Mouse (Mus musculus): Measurements from ENCODE around the gene Cnst. TPM values are rescaled to one million over a fixed set of nuclear protein-coding genes. Genes with fewer than 3 reads are reported as not detected.

Cnst gene
- polyA plus RNA-seq, 1 experiment from 2014 or later = 6.3 TPM

DNA sequence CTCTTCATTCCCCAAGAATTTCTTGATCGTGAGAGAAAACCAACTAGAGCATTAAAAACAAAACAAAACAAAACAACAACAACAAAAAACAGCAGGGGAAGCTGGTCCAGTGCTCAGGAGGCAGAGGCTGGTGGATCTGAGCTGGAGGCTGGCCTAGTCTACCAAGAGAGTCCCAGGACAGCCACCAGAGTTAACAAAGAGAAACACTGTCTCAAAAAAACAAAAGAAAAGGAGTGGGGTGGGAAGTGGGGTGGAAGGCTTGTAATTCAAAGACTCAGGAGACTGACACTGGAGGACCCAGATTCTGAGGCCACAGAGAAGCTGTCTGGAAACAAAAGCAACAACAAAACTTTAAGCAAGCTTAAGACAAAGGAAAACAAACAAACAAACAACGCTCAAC, 120.8 kb downstream of the Cnst start:
- H3K27ac ChIP-seq = no peak overlapping the region
- no peak overlapping the region for H3K4me3 ChIP-seq (ENCODE audit: inconsistent target)
- WGBS (ENCODE audit: missing documents) = 92% methylated on average over 2 of the region's 2 CpGs
- H3K36me3 ChIP-seq (ENCODE audit: inconsistent target) = no peaks in the 10 kb centered on the region
- H3K79me2 ChIP-seq (ENCODE audit: inconsistent target) = no peaks in the 10 kb centered on the region

GRCm38 (mm10) chr1:179667450-179667849, 121.3 kb downstream of the Cnst start:
- peak overlapping the region; percentile 22; the same call in 1 of the 2 replicates for H3K4me3 ChIP-seq (ENCODE audit: inconsistent target)
- H3K79me2 ChIP-seq (ENCODE audit: inconsistent target) = no peaks in the 10 kb centered on the region
- 54% methylated on average over 7 of the region's 7 CpGs for WGBS (ENCODE audit: missing documents)
- H3K27ac ChIP-seq = no peak overlapping the region
- H3K36me3 ChIP-seq (ENCODE audit: inconsistent target) = no peaks in the 10 kb centered on the region

- H3K36me3 ChIP-seq (ENCODE audit: inconsistent target) = no peaks in the 10 kb centered on the region
- under 1% methylated on average over 84 of the region's 84 CpGs for WGBS (ENCODE audit: missing documents)
- H3K79me2 ChIP-seq (ENCODE audit: inconsistent target) = no peaks in the 10 kb centered on the region
- H3K27ac ChIP-seq = no peak within 1 kb of the TSS
- peak within 1 kb of the TSS; percentile 32 for H3K4me3 ChIP-seq (ENCODE audit: inconsistent target)
Measured at GRCm38 (mm10) chr1:179668013-179668805, 122.0 kb downstream of the Cnst start, which contains the start of gene Sccpdh. Gene Sccpdh (plus strand): TSS chr1:179668210.

DNA sequence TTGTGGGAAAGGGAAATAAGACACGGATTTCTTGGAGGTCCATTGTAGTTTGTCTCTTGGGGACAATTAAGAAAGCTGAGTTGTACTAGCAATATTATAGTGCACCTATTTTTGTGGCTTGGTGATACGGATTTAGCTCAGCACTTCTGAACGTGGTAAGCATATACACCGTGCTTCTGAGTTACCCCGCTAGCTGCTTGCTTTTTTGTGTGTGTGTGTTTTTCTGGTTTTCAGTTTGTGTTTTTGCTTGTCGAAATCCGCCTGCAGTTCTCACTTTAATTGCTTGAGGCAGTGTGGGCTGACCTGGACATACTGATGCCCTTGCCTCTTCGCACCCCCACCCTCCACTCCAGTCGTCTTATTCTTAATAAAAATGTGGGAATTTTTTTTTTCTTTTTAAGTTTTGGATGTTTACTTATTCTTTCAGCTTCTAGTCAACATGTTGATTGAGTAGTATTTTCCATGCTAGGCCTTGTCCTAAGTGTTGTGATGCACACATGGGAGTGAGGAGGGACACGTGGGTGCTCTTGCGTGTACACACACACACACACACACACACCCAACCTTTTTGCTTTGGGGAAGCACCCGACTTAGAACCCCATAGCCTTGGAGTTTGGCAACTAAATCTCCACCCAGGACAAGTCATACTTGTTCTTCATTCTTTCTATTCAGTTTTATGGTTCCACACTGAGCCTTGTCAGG, 122.8 kb downstream of the Cnst start:
- Histone ChIP-seq H3K27ac (no peak overlapping the region), H3K79me2 (ENCODE audit: inconsistent target) (no peaks in the 10 kb centered on the region), H3K4me3 (ENCODE audit: inconsistent target) (peak overlapping the region; percentile 32), H3K36me3 (ENCODE audit: inconsistent target) (no peaks in the 10 kb centered on the region)
- WGBS (ENCODE audit: missing documents) = 18% methylated on average over 10 of the region's 12 CpGs

GRCm38 (mm10) chr1:179674355-179674754, 128.2 kb downstream of the Cnst start:
- Histone ChIP-seq H3K79me2 (ENCODE audit: inconsistent target) (no peaks in the 10 kb centered on the region), H3K36me3 (ENCODE audit: inconsistent target) (no peaks in the 10 kb centered on the region), H3K4me3 (ENCODE audit: inconsistent target) (no peak overlapping the region), H3K27ac (no peak overlapping the region)
- 94% methylated on average over 3 of the region's 3 CpGs for WGBS (ENCODE audit: missing documents)

GRCm38 (mm10) chr1:179677031-179677430, 130.9 kb downstream of the Cnst start:
- Histone ChIP-seq H3K27ac (no peak overlapping the region), H3K4me3 (ENCODE audit: inconsistent target) (no peak overlapping the region), H3K36me3 (ENCODE audit: inconsistent target) (no peaks in the 10 kb centered on the region), H3K79me2 (ENCODE audit: inconsistent target) (no peaks in the 10 kb centered on the region)
- WGBS (ENCODE audit: missing documents) = 93% methylated on average over 2 of the region's 2 CpGs

Other genes starting within 250 kb of the Cnst start
- 3.7 to 6.1 TPM (median 5.1 TPM) in 3 replicates for gene Smyd3, start 28.3 kb upstream of the Cnst start, polyA plus RNA-seq (2018)
- gene Tfb2m, start 103 bp upstream of the Cnst start, polyA plus RNA-seq (2018) = 15.8 to 18.1 TPM (median 16.3 TPM) in 3 replicates
- gene Sccpdh, start 121.8 kb downstream of the Cnst start, polyA plus RNA-seq (2018) = 8.7 to 18.7 TPM (median 15.8 TPM) in 3 replicates
- not detected in 3 replicates for gene Kif28, start 198.9 kb downstream of the Cnst start, polyA plus RNA-seq (2018)

Data from macrophage (primary cell).